8 mouse cellular contexts compared by ENCODE assay signal in the genomic region with DNA sequence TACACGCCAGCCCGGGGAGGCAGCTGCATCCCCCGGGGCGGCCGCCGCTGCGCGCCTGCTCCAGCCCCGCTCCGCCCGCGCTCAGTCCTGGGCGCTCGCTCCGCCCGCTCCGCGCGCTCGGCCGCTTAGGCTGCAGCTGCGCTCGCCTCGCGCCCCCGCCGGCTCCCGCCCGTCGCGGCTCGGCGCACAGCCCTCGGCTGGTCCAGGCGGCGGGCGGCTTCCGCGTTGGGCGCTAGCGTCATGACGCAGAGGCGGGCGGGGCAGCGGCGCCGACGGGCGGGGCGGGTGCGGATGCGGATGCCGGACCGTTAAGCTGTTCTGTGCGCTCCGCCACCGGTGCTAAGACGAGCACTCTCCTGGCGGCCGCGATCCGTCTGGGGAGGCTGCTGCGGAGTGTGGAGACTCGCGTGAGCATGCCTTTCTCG. TPM values are rescaled to one million over a fixed set of nuclear protein-coding genes. Genes with fewer than 3 reads are reported as not detected.
DNase-seq lines count a peak whose midpoint lies in the region; ATAC-seq and TF ChIP-seq lines count a peak whose summit lies in the region.

A gene (minus strand): TSS at position 73 of the 425 bp plus-strand sequence.
A gene (plus strand): TSS at position 290 of the 425 bp plus-strand sequence.

- peak; percentile 50 to 82; a peak in 3 of 4 replicates for TF ChIP-seq POLR2A in MEL (IDR thresholded peaks at IDR 0.05; ENCODE audit: control insufficient read depth in 1 of 2, insufficient read depth in 1 of 2, low read depth in 1 of 2, low read length in 2 of 2, poor library complexity in 1 of 2)
- TF ChIP-seq POLR2A in cerebellum, adult 2 months (IDR thresholded peaks at IDR 0.05; ENCODE audit: borderline replicate concordance, insufficient read depth, low read length), result peak; percentile 79

- TF ChIP-seq CTCF in MEL (IDR thresholded peaks at IDR 0.05 in 2 of 3, conservative IDR thresholded peaks at IDR 0.05 in 1 of 3; ENCODE audit: control insufficient read depth in 1 of 3, insufficient read depth in 1 of 3, low read depth in 2 of 3, low read length in 3 of 3, poor library complexity in 1 of 3, severe bottlenecking in 1 of 3), result no peak; a peak in 2 of 6 replicates
- no peak for TF ChIP-seq CTCF in cerebellum, adult 2 months (IDR thresholded peaks at IDR 0.05; ENCODE audit: borderline replicate concordance, insufficient read depth, low read depth, low read length)
- peak; percentile 35 for TF ChIP-seq CTCF in forebrain, postnatal 0 days (IDR thresholded peaks at IDR 0.05; ENCODE audit: low read depth)
- TF ChIP-seq CTCF in lung, embryonic 14.5 days (IDR thresholded peaks at IDR 0.05; ENCODE audit: low read depth), result no peak

- H3K9ac ChIP-seq in MEL (ENCODE audit: control insufficient read depth, low read depth, low read length, poor library complexity, severe bottlenecking), result peak within 1 kb of the TSS; percentile 93
- peak within 1 kb of the TSS; percentile 68 for H3K9ac ChIP-seq in forebrain, postnatal 0 days
- H3K9ac ChIP-seq in lung, embryonic 14.5 days, result peak within 1 kb of the TSS; percentile 68

- peak; percentile 91 for DNase-seq in MEL (ENCODE audit: low read depth, low spot score)
- DNase-seq in cerebellum, adult 2 months, result peak; percentile 92 to 93
- peak; percentile 92 for DNase-seq in forebrain, postnatal 0 days
- DNase-seq in heart, postnatal 4 days, result peak; percentile 94
- peak; percentile 86 to 90 for DNase-seq in layer of hippocampus, adult 8-10 months (ENCODE audit: low spot score in 2 of 2)
- DNase-seq in lung, embryonic 14.5 days, result peak; percentile 96
- DNase-seq in testis, postnatal 14 days (ENCODE audit: low spot score), result peak; percentile 81

- no peak for TF ChIP-seq EP300 in MEL (IDR thresholded peaks at IDR 0.05; ENCODE audit: low read depth in 1 of 2, low read length in 2 of 2)

- peaks cover 0 to 43% of the 10 kb centered on the region in 2 experiments; a peak in 2 of 4 replicates for H3K36me3 ChIP-seq in MEL (ENCODE audit: control insufficient read depth in 1 of 2, insufficient read depth in 2 of 2, low read length in 2 of 2)
- no peaks in the 10 kb centered on the region for H3K36me3 ChIP-seq in forebrain, postnatal 0 days (ENCODE audit: insufficient read depth)
- H3K36me3 ChIP-seq in lung, embryonic 14.5 days (ENCODE audit: insufficient read depth), result no peaks in the 10 kb centered on the region

- peak within 1 kb of the TSS; percentile 92 for H3K4me2 ChIP-seq in forebrain, postnatal 0 days (ENCODE audit: low read depth)
- peak within 1 kb of the TSS; percentile 93 for H3K4me2 ChIP-seq in lung, embryonic 14.5 days

- H3K79me2 ChIP-seq in MEL (ENCODE audit: control insufficient read depth, insufficient read depth, low read length, poor library complexity), result peaks cover 33% of the 10 kb centered on the region

- 1% methylated on average over 66 of the region's 66 CpGs for WGBS in cerebellum, adult 2 months
- 3% methylated on average over 50 of the region's 66 CpGs for WGBS in forebrain, postnatal 0 days
- under 1% methylated on average over 65 of the region's 66 CpGs for WGBS in lung, embryonic 14.5 days

- H3K4me1 ChIP-seq in MEL (ENCODE audit: control insufficient read depth in 1 of 2, insufficient read depth in 2 of 2, low read length in 2 of 2), result peaks cover 33 to 34% of the 10 kb centered on the region in 2 experiments
- H3K4me1 ChIP-seq in cerebellum, adult 2 months (ENCODE audit: control insufficient read depth, insufficient read depth, low read length), result no peaks in the 10 kb centered on the region
- H3K4me1 ChIP-seq in forebrain, postnatal 0 days (ENCODE audit: insufficient read depth), result no peaks in the 10 kb centered on the region
- H3K4me1 ChIP-seq in lung, embryonic 14.5 days (ENCODE audit: insufficient read depth), result 0 out of 2 replicates have a peak, but pooled peaks cover 2% of the 10 kb centered on the region

- H3K27me3 ChIP-seq in MEL (ENCODE audit: control insufficient read depth in 1 of 2, insufficient read depth in 2 of 2, low read length in 2 of 2), result no peaks in the 10 kb centered on the region
- H3K27me3 ChIP-seq in cerebellum, adult 2 months (ENCODE audit: control insufficient read depth, insufficient read depth, low read length), result no peaks in the 10 kb centered on the region
- no peaks in the 10 kb centered on the region for H3K27me3 ChIP-seq in forebrain, postnatal 0 days (ENCODE audit: insufficient read depth, low read length)
- H3K27me3 ChIP-seq in lung, embryonic 14.5 days (ENCODE audit: insufficient read depth, low read length), result no peaks in the 10 kb centered on the region

- peak; percentile 97 for ATAC-seq in forebrain, postnatal 0 days
- ATAC-seq in lung, embryonic 14.5 days (ENCODE audit: insufficient read depth), result peak; percentile 99
- peak; percentile 81 for ATAC-seq in neutrophil, adult 5-6 weeks (ENCODE audit: extremely low read depth, insufficient number of reproducible peaks, low FRiP score, poor library complexity, severe bottlenecking)

- H3K9me3 ChIP-seq in MEL (replicated peaks; ENCODE audit: insufficient read depth, low read length), result no peaks in the 10 kb centered on the region
- no peaks in the 10 kb centered on the region for H3K9me3 ChIP-seq in forebrain, postnatal 0 days (ENCODE audit: low read length)
- H3K9me3 ChIP-seq in lung, embryonic 14.5 days (ENCODE audit: low read depth, low read length), result no peaks in the 10 kb centered on the region

- H3K4me3 ChIP-seq in MEL (ENCODE audit: control insufficient read depth in 1 of 2, insufficient read depth in 1 of 2, low read depth in 2 of 2, low read length in 2 of 2), result peak within 1 kb of the TSS; percentile 87 to 99
- H3K4me3 ChIP-seq in cerebellum, adult 2 months (replicated peaks; ENCODE audit: insufficient read depth, low read depth, low read length), result peak within 1 kb of the TSS; percentile 73
- H3K4me3 ChIP-seq in forebrain, postnatal 0 days (ENCODE audit: low read depth, low read length), result peak within 1 kb of the TSS; percentile 86
- H3K4me3 ChIP-seq in lung, embryonic 14.5 days (ENCODE audit: low read depth, low read length), result peak within 1 kb of the TSS; percentile 79

- TF ChIP-seq RAD21 in MEL (IDR thresholded peaks at IDR 0.05; ENCODE audit: low read depth, low read length), result no peak

- H3K27ac ChIP-seq in MEL (ENCODE audit: control insufficient read depth, low read depth, low read length), result peak within 1 kb of the TSS; percentile 77
- H3K27ac ChIP-seq in cerebellum, adult 2 months (ENCODE audit: insufficient read depth, low read length), result peak within 1 kb of the TSS; percentile 50; the same call in 1 of the 2 replicates
- peak within 1 kb of the TSS; percentile 80 for H3K27ac ChIP-seq in forebrain, postnatal 0 days (ENCODE audit: low read depth, low read length)
- H3K27ac ChIP-seq in lung, embryonic 14.5 days (ENCODE audit: low read depth), result peak within 1 kb of the TSS; percentile 92

TF ChIP-seq in MEL, 35 proteins besides CTCF, POLR2A, EP300 and RAD21 (continues in another document):
- TF ChIP-seq TCF12 (IDR thresholded peaks at IDR 0.05; ENCODE audit: low read depth, low read length) (peak; percentile 42), RCOR1 (IDR thresholded peaks at IDR 0.05; ENCODE audit: low read depth, low read length) (no peak), UBTF (IDR thresholded peaks at IDR 0.05; ENCODE audit: borderline replicate concordance, insufficient read depth, low read depth, low read length) (peak; percentile 64; the same call in 1 of the 2 replicates), USF1 (IDR thresholded peaks at IDR 0.05; ENCODE audit: low read depth, low read length) (no peak), CHD2 (IDR thresholded peaks at IDR 0.05; ENCODE audit: low read length) (no peak), ZMIZ1 (IDR thresholded peaks at IDR 0.05; ENCODE audit: low read depth, low read length) (peak; percentile 66), TBP (IDR thresholded peaks at IDR 0.05; ENCODE audit: low read depth, low read length) (no peak), NELFE (IDR thresholded peaks at IDR 0.05; ENCODE audit: low read depth, low read length) (peak; percentile 81), ETS1 (IDR thresholded peaks at IDR 0.05; ENCODE audit: low read depth, low read length) (0 out of 2 replicates have a peak, but pooled peaks have one; percentile 4), MYB (IDR thresholded peaks at IDR 0.05; ENCODE audit: low read depth, low read length) (peak; percentile 49; the same call in 1 of the 2 replicates), MEF2A (IDR thresholded peaks at IDR 0.05; ENCODE audit: extremely low read depth, insufficient replicate concordance, low read depth, low read length, poor library complexity, severe bottlenecking) (peak; percentile 30; the same call in 1 of the 2 replicates), SMC3 (IDR thresholded peaks at IDR 0.05; ENCODE audit: low read depth, low read length) (no peak), MAFK (IDR thresholded peaks at IDR 0.05; ENCODE audit: borderline replicate concordance, low read depth, low read length) (no peak), MYC (IDR thresholded peaks at IDR 0.05; ENCODE audit: low read depth, low read length) (no peak), GABPA (IDR thresholded peaks at IDR 0.05; ENCODE audit: low read depth, low read length) (no peak)

RNA-seq across cellular contexts. Expression of the first gene that starts in this region (rescaled TPM):
- 7.9 and 11.7 TPM in 2 replicates for total RNA-seq in MEL (2012; rRNA removed)
- 10 to 100 TPM in 1 of 2 experiments, not detected in 1; 48.5 TPM for polyA plus RNA-seq in MEL (2012; ENCODE audit: insufficient read depth in 1 of 2, insufficient read length in 2 of 2, low read depth in 1 of 2, low replicate concordance in 2 of 2, missing spikeins in 1 of 2)
- 67.8 and 78.1 TPM in 2 replicates for polyA plus RNA-seq in cerebellum, adult 2 months (2012; rRNA removed)
- 9.3 and 10.8 TPM in 2 replicates for total RNA-seq in forebrain, postnatal 0 days (2014; rRNA removed)
- polyA plus RNA-seq in forebrain, postnatal 0 days (2015; fragmentation: Nextera tagmentation; extraction: Ambion mirVana), result 8.4 and 9.5 TPM in 2 replicates
- 1 to 10 TPM; 7.9 to 8.1 TPM for total RNA-seq in heart, postnatal 4 days (2021)
- total RNA-seq in layer of hippocampus, adult 8-10 months (2022), result 10 to 100 TPM; 60.6 to 67.9 (median 63.7) TPM
- polyA plus RNA-seq in lung, embryonic 14.5 days (2014; fragmentation: Nextera tagmentation; extraction: Ambion mirVana), result 10.2 and 10.3 TPM in 2 replicates
- total RNA-seq in neutrophil, adult 5-6 weeks (2017), result 69.7 and 73.9 TPM in 2 replicates

RNA-seq across cellular contexts. Expression of the second gene that starts in this region (rescaled TPM):
- total RNA-seq in MEL (2012; rRNA removed), result 0.12 and 0.13 TPM in 2 replicates
- polyA plus RNA-seq in MEL (2012; ENCODE audit: insufficient read depth in 1 of 2, insufficient read length in 2 of 2, low read depth in 1 of 2, low replicate concordance in 2 of 2, missing spikeins in 1 of 2), result under 1 TPM in 1 of 2 experiments, not detected in 1; 0.19 TPM
- 0.89 and 0.98 TPM in 2 replicates for polyA plus RNA-seq in cerebellum, adult 2 months (2012; rRNA removed)
- 0.29 and 0.31 TPM in 2 replicates for total RNA-seq in forebrain, postnatal 0 days (2014; rRNA removed)
- polyA plus RNA-seq in forebrain, postnatal 0 days (2015; fragmentation: Nextera tagmentation; extraction: Ambion mirVana), result 0.58 and 0.59 TPM in 2 replicates
- under 1 TPM; 0.36 to 0.48 TPM for total RNA-seq in heart, postnatal 4 days (2021)
- total RNA-seq in layer of hippocampus, adult 8-10 months (2022), result 1 to 10 TPM in 2 of 4 experiments, under 1 TPM in 2; 0.53 to 1.2 (median 0.96) TPM
- 0.42 and 0.57 TPM in 2 replicates for polyA plus RNA-seq in lung, embryonic 14.5 days (2014; fragmentation: Nextera tagmentation; extraction: Ambion mirVana)
- 3.1 and 3.7 TPM in 2 replicates for total RNA-seq in neutrophil, adult 5-6 weeks (2017)

Comparison
In these comparisons a context has a peak if more than half of its experiments do, and no peak if none do; other contexts are left out.
1. Peak in every context shown above with its lines: DNase-seq, ATAC-seq, H3K4me3 ChIP-seq and H3K27ac ChIP-seq.